Mouse (Mus musculus) heart, embryonic 13.5 days (tissue): ENCODE results near the gene Kdm5c. TPM values are rescaled to one million over a fixed set of nuclear protein-coding genes. Genes with fewer than 3 reads are reported as not detected.
"Not testable (repeated sequence)": the region's sequence is repeated elsewhere in the genome, so short reads cannot be mapped to it uniquely, and the experiment has no call there.

Experiments used
- ATAC-seq: fragments of 200-750 bp; cut with Nextera tagmentation; 2 replicates; pipeline ENCODE4 v1.8.0; 2017; ENCODE audit warnings: moderate TSS enrichment; ENCODE audit not compliant: insufficient number of reproducible peaks, low FRiP score, low TSS enrichment; ENCODE audit errors: extremely low read depth
- H3K27ac ChIP-seq: fragments of 300-500 bp; sonication (generic); replicated peaks from 2 replicates; pipeline ENCODE4 v1.5.1; 2015; ENCODE audit warnings: moderate library complexity, mild to moderate bottlenecking, inconsistent platforms
- H3K27me3 ChIP-seq: fragments of 300-500 bp; sonication (generic); replicated peaks from 2 replicates; pipeline ENCODE4 v1.6.1; 2015; ENCODE audit warnings: mild to moderate bottlenecking, inconsistent platforms
- H3K36me3 ChIP-seq: fragments of 300-500 bp; sonication (generic); 2 replicates; pipeline ENCODE4 v1.6.1; 2015; ENCODE audit warnings: mild to moderate bottlenecking, inconsistent platforms
- H3K4me1 ChIP-seq: fragments of 300-500 bp; sonication (generic); 2 replicates; pipeline ENCODE4 v1.6.1; 2015; ENCODE audit warnings: inconsistent platforms
- H3K4me2 ChIP-seq: fragments of 300-500 bp; sonication (generic); 2 replicates; pipeline ENCODE4 v1.6.1; 2015; ENCODE audit warnings: inconsistent platforms, mild to moderate bottlenecking, moderate library complexity
- H3K4me3 ChIP-seq: fragments of 300-500 bp; sonication (generic); 2 replicates; pipeline ENCODE4 v1.5.1; 2015; ENCODE audit warnings: moderate library complexity, mild to moderate bottlenecking, inconsistent platforms
- H3K9ac ChIP-seq: fragments of 300-500 bp; sonication (generic); 2 replicates; pipeline ENCODE4 v1.6.1; 2015; ENCODE audit warnings: inconsistent platforms, mild to moderate bottlenecking, moderate library complexity
- H3K9me3 ChIP-seq: fragments of 300-500 bp; sonication (generic); 2 replicates; pipeline ENCODE4 v1.6.1; 2016; ENCODE audit warnings: inconsistent platforms
- WGBS: fragments of 180-500 bp; shearing (Covaris S2); methylation state at CpG from one replicate; pipeline ENCODE4 v1.1.7; 2015; ENCODE audit warnings: mixed read lengths; 5-methylcytosine and 5-hydroxymethylcytosine counted together
- polyA plus RNA-seq: library from polyadenylated mRNA; unstranded; fragments of >200 nt; fragmentation: Nextera tagmentation; extraction: Ambion mirVana; gene quantifications from 2 replicates; pipeline ENCODE4 v1.2.1, GENCODE M21; 2015

Kdm5c gene
- polyA plus RNA-seq, 1 experiment from 2014 or later: 29.6 TPM

- Histone ChIP-seq H3K4me2 (no peak overlapping the region), H3K9me3 (no peaks in the 10 kb centered on the region), H3K27me3 (peaks cover 95% of the 10 kb centered on the region), H3K4me1 (no peaks in the 10 kb centered on the region), H3K4me3 (no peak overlapping the region), H3K27ac (no peak overlapping the region), H3K36me3 (peaks cover 12% of the 10 kb centered on the region; the same call in 1 of the 2 replicates), H3K9ac (no peak overlapping the region)
- ATAC-seq: no peak
- 73% methylated on average over 4 of the region's 4 CpGs for WGBS
These were observed 11.1 kb upstream of the Kdm5c start for GRCm38 (mm10) chrX:152221721-152222120.

GRCm38 (mm10) chrX:152222226-152222625, 10.6 kb upstream of the Kdm5c start:
- H3K9ac ChIP-seq: no peak overlapping the region
- no peaks in the 10 kb centered on the region for H3K9me3 ChIP-seq
- peaks cover 12% of the 10 kb centered on the region; the same call in 1 of the 2 replicates for H3K36me3 ChIP-seq
- 44% methylated on average over 9 of the region's 9 CpGs for WGBS
- H3K4me1 ChIP-seq: no peaks in the 10 kb centered on the region
- peaks cover 96% of the 10 kb centered on the region for H3K27me3 ChIP-seq
- no peak overlapping the region for H3K27ac ChIP-seq
- H3K4me2 ChIP-seq: no peak overlapping the region
- no peak overlapping the region for H3K4me3 ChIP-seq
- no peak for ATAC-seq

GRCm38 (mm10) chrX:152223313-152223712, 9.5 kb upstream of the Kdm5c start:
- Histone ChIP-seq H3K27ac (no peak overlapping the region), H3K4me1 (no peaks in the 10 kb centered on the region), H3K27me3 (peaks cover 89% of the 10 kb centered on the region), H3K9ac (no peak overlapping the region), H3K36me3 (peaks cover 12% of the 10 kb centered on the region; the same call in 1 of the 2 replicates), H3K4me2 (no peak overlapping the region), H3K4me3 (no peak overlapping the region), H3K9me3 (no peaks in the 10 kb centered on the region)
- WGBS: 73% methylated on average over 6 of the region's 6 CpGs
- no peak for ATAC-seq

- no peak for ATAC-seq
- 70% methylated on average over 5 of the region's 5 CpGs for whole genome bisulfite sequencing
- no peak overlapping the region for H3K9ac ChIP-seq
- H3K4me2 ChIP-seq: no peak overlapping the region
- H3K36me3 ChIP-seq: peaks cover 9% of the 10 kb centered on the region; the same call in 1 of the 2 replicates
- no peaks in the 10 kb centered on the region for H3K9me3 ChIP-seq
- peaks cover 80% of the 10 kb centered on the region for H3K27me3 ChIP-seq
- H3K4me1 ChIP-seq: no peaks in the 10 kb centered on the region
- H3K27ac ChIP-seq: no peak overlapping the region
- no peak overlapping the region for H3K4me3 ChIP-seq
These were observed 8.5 kb upstream of the Kdm5c start for GRCm38 (mm10) chrX:152224280-152224679.

- H3K27me3 ChIP-seq: no peaks in the 10 kb centered on the region; the same call in 1 of the 2 replicates
- peaks cover 21% of the 10 kb centered on the region for H3K36me3 ChIP-seq
- no peak for ATAC-seq
- peak overlapping the region; percentile 98 for H3K4me3 ChIP-seq
- peaks cover 24% of the 10 kb centered on the region for H3K4me1 ChIP-seq
- peak overlapping the region; percentile 98 for H3K9ac ChIP-seq
- 6% methylated on average over 3 of the region's 3 CpGs for WGBS
- H3K27ac ChIP-seq: peak overlapping the region; percentile 82
- peak overlapping the region; percentile 85 for H3K4me2 ChIP-seq
- H3K9me3 ChIP-seq: no peaks in the 10 kb centered on the region
These were observed 1.3 kb downstream of the Kdm5c start for GRCm38 (mm10) chrX:152234125-152234524.

- peak overlapping the region; percentile 98; the same call in 1 of the 2 replicates for H3K4me3 ChIP-seq
- H3K9ac ChIP-seq: 0 out of 2 replicates have a peak overlapping the region, but pooled peaks have one; percentile 98
- peaks cover 24% of the 10 kb centered on the region for H3K4me1 ChIP-seq
- no peaks in the 10 kb centered on the region for H3K9me3 ChIP-seq
- no peaks in the 10 kb centered on the region for H3K27me3 ChIP-seq
- no peak for ATAC-seq
- 44% methylated on average over 2 of the region's 2 CpGs for WGBS
- no peak overlapping the region for H3K27ac ChIP-seq
- H3K4me2 ChIP-seq: peak overlapping the region; percentile 85
- peaks cover 38% of the 10 kb centered on the region for H3K36me3 ChIP-seq
These were observed 2.9 kb downstream of the Kdm5c start for GRCm38 (mm10) chrX:152235758-152236157.

GRCm38 (mm10) chrX:152243140-152243539, 10.3 kb downstream of the Kdm5c start:
- peaks cover 99% of the 10 kb centered on the region for H3K36me3 ChIP-seq
- not testable (repeated sequence) for ATAC-seq, H3K4me2 ChIP-seq, H3K27ac ChIP-seq, H3K9me3 ChIP-seq, H3K9ac ChIP-seq, H3K4me1 ChIP-seq, H3K27me3 ChIP-seq, H3K4me3 ChIP-seq
- WGBS: 74% methylated on average over 6 of the region's 6 CpGs

- no peak for ATAC-seq
- Histone ChIP-seq H3K27ac (no peak overlapping the region), H3K4me1 (no peaks in the 10 kb centered on the region), H3K4me3 (no peak overlapping the region), H3K9me3 (no peaks in the 10 kb centered on the region), H3K27me3 (no peaks in the 10 kb centered on the region), H3K4me2 (no peak overlapping the region), H3K36me3 (peaks cover 99% of the 10 kb centered on the region), H3K9ac (no peak overlapping the region)
- 89% methylated on average over 2 of the region's 2 CpGs for WGBS
These were observed 11.8 kb downstream of the Kdm5c start for GRCm38 (mm10) chrX:152244492-152245189.

GRCm38 (mm10) chrX:152271189-152271588, 38.4 kb downstream of the Kdm5c start:
- Histone ChIP-seq H3K9me3 (no peaks in the 10 kb centered on the region), H3K27me3 (no peaks in the 10 kb centered on the region), H3K4me2 (no peak overlapping the region), H3K27ac (no peak overlapping the region), H3K4me3 (no peak overlapping the region), H3K36me3 (peaks cover 99% of the 10 kb centered on the region), H3K4me1 (no peaks in the 10 kb centered on the region), H3K9ac (no peak overlapping the region)
- 90% methylated on average over 11 of the region's 11 CpGs for WGBS
- no peak for ATAC-seq

GRCm38 (mm10) chrX:152279384-152279783, 46.6 kb downstream of the Kdm5c start:
- 81% methylated on average over 6 of the region's 6 CpGs for WGBS
- H3K4me3 ChIP-seq: no peak overlapping the region
- H3K9ac ChIP-seq: no peak overlapping the region
- no peaks in the 10 kb centered on the region for H3K9me3 ChIP-seq
- no peak for ATAC-seq
- peaks cover 20% of the 10 kb centered on the region for H3K36me3 ChIP-seq
- H3K4me2 ChIP-seq: no peak overlapping the region
- 0 out of 2 replicates have a peak, but pooled peaks cover 6% of the 10 kb centered on the region for H3K4me1 ChIP-seq
- H3K27me3 ChIP-seq: no peaks in the 10 kb centered on the region
- no peak overlapping the region for H3K27ac ChIP-seq

GRCm38 (mm10) chrX:152284746-152285145, 51.9 kb downstream of the Kdm5c start:
- Histone ChIP-seq H3K4me2 (no peak overlapping the region), H3K27ac (no peak overlapping the region), H3K27me3 (no peaks in the 10 kb centered on the region), H3K4me3 (no peak overlapping the region), H3K9me3 (0 out of 2 replicates have a peak, but pooled peaks cover 4% of the 10 kb centered on the region), H3K4me1 (0 out of 2 replicates have a peak, but pooled peaks cover 6% of the 10 kb centered on the region), H3K9ac (no peak overlapping the region), H3K36me3 (no peaks in the 10 kb centered on the region)
- 74% methylated on average over 3 of the region's 3 CpGs for WGBS
- no peak for ATAC-seq

GRCm38 (mm10) chrX:152287026-152287425, 54.2 kb downstream of the Kdm5c start:
- H3K27me3 ChIP-seq, H3K27ac ChIP-seq, ATAC-seq, H3K9ac ChIP-seq, H3K4me2 ChIP-seq, H3K4me3 ChIP-seq, H3K4me1 ChIP-seq, H3K36me3 ChIP-seq, H3K9me3 ChIP-seq: not testable (repeated sequence)
- WGBS: 62% methylated on average over 1 of the region's 1 CpGs
